Mouse (Mus musculus): ENCODE measurements around the gene Ankrd36.

Ankrd36 gene

GRCm38 (mm10) chr11:5560273-5560672 lies 9.2 kb upstream of the Ankrd36 start:
- H3K4me3 ChIP-seq (replicated peaks; ENCODE audit: low read length) = no peak overlapping the region
- peaks cover 41% of the 10 kb centered on the region for H3K4me1 ChIP-seq (replicated peaks; ENCODE audit: low read depth, low read length)
- H3K27me3 ChIP-seq (ENCODE audit: insufficient read depth, low read length) = peaks cover 13% of the 10 kb centered on the region; the same call in 1 of the 2 replicates
- no peaks in the 10 kb centered on the region for H3K9me3 ChIP-seq (ENCODE audit: low read length)
- no peaks in the 10 kb centered on the region for H3K36me3 ChIP-seq (ENCODE audit: insufficient read depth, low read length)
- TF ChIP-seq POU5F1 (IDR thresholded peaks at IDR 0.05; ENCODE audit: borderline replicate concordance, low read length) = no peak
- TF ChIP-seq CTCF (conservative IDR thresholded peaks at IDR 0.05; ENCODE audit: low read length) = no peak
- TF ChIP-seq NANOG (IDR thresholded peaks at IDR 0.05; ENCODE audit: borderline replicate concordance, low read length) = no peak

- peaks cover 41% of the 10 kb centered on the region for H3K4me1 ChIP-seq (replicated peaks; ENCODE audit: low read depth, low read length)
- no peak for TF ChIP-seq CTCF (conservative IDR thresholded peaks at IDR 0.05; ENCODE audit: low read length)
- TF ChIP-seq POU5F1 (IDR thresholded peaks at IDR 0.05; ENCODE audit: borderline replicate concordance, low read length) = no peak
- TF ChIP-seq NANOG (IDR thresholded peaks at IDR 0.05; ENCODE audit: borderline replicate concordance, low read length) = peak; percentile 47; the same call in 1 of the 2 replicates
- H3K4me3 ChIP-seq (replicated peaks; ENCODE audit: low read length) = no peak overlapping the region; the same call in 1 of the 2 replicates
- no peaks in the 10 kb centered on the region for H3K36me3 ChIP-seq (ENCODE audit: insufficient read depth, low read length)
- H3K27me3 ChIP-seq (ENCODE audit: insufficient read depth, low read length) = peaks cover 13% of the 10 kb centered on the region; the same call in 1 of the 2 replicates
- peaks cover 4% of the 10 kb centered on the region for H3K9me3 ChIP-seq (ENCODE audit: low read length)
These were observed 6.7 kb upstream of the Ankrd36 start for GRCm38 (mm10) chr11:5562625-5563268.

- no peaks in the 10 kb centered on the region for H3K36me3 ChIP-seq (ENCODE audit: insufficient read depth, low read length)
- H3K4me1 ChIP-seq (replicated peaks; ENCODE audit: low read depth, low read length) = peaks cover 39% of the 10 kb centered on the region
- peaks cover 9% of the 10 kb centered on the region; the same call in 1 of the 2 replicates for H3K27me3 ChIP-seq (ENCODE audit: insufficient read depth, low read length)
- no peak overlapping the region for H3K4me3 ChIP-seq (replicated peaks; ENCODE audit: low read length)
- no peak for TF ChIP-seq POU5F1 (IDR thresholded peaks at IDR 0.05; ENCODE audit: borderline replicate concordance, low read length)
- no peak for TF ChIP-seq NANOG (IDR thresholded peaks at IDR 0.05; ENCODE audit: borderline replicate concordance, low read length)
- H3K9me3 ChIP-seq (ENCODE audit: low read length) = peaks cover 8% of the 10 kb centered on the region
These were observed 5.6 kb upstream of the Ankrd36 start for GRCm38 (mm10) chr11:5563898-5564297.

- TF ChIP-seq POU5F1 (IDR thresholded peaks at IDR 0.05; ENCODE audit: borderline replicate concordance, low read length) (no peak), NANOG (IDR thresholded peaks at IDR 0.05; ENCODE audit: borderline replicate concordance, low read length) (no peak), CTCF (conservative IDR thresholded peaks at IDR 0.05; ENCODE audit: low read length) (no peak)
- H3K4me3 ChIP-seq (replicated peaks; ENCODE audit: low read length) = no peak overlapping the region
- H3K27me3 ChIP-seq (ENCODE audit: insufficient read depth, low read length) = peaks cover 11% of the 10 kb centered on the region
- peaks cover 29% of the 10 kb centered on the region for H3K4me1 ChIP-seq (replicated peaks; ENCODE audit: low read depth, low read length)
- H3K36me3 ChIP-seq (ENCODE audit: insufficient read depth, low read length) = no peaks in the 10 kb centered on the region
- H3K9me3 ChIP-seq (ENCODE audit: low read length) = peaks cover 8% of the 10 kb centered on the region
These were observed 3.9 kb upstream of the Ankrd36 start for GRCm38 (mm10) chr11:5565596-5565995.

GRCm38 (mm10) chr11:5566506-5566905 lies 3.0 kb upstream of the Ankrd36 start:
- Histone ChIP-seq H3K4me3 (replicated peaks; ENCODE audit: low read length) (no peak overlapping the region), H3K27me3 (ENCODE audit: insufficient read depth, low read length) (peaks cover 14% of the 10 kb centered on the region), H3K9me3 (ENCODE audit: low read length) (peaks cover 8% of the 10 kb centered on the region), H3K4me1 (replicated peaks; ENCODE audit: low read depth, low read length) (peaks cover 37% of the 10 kb centered on the region), H3K36me3 (ENCODE audit: insufficient read depth, low read length) (no peaks in the 10 kb centered on the region)
- TF ChIP-seq POU5F1 (IDR thresholded peaks at IDR 0.05; ENCODE audit: borderline replicate concordance, low read length) = no peak
- no peak for TF ChIP-seq CTCF (conservative IDR thresholded peaks at IDR 0.05; ENCODE audit: low read length)
- no peak for TF ChIP-seq NANOG (IDR thresholded peaks at IDR 0.05; ENCODE audit: borderline replicate concordance, low read length)

- TF ChIP-seq POU5F1 (IDR thresholded peaks at IDR 0.05; ENCODE audit: borderline replicate concordance, low read length) = no peak
- TF ChIP-seq NANOG (IDR thresholded peaks at IDR 0.05; ENCODE audit: borderline replicate concordance, low read length) = no peak
- no peak for TF ChIP-seq CTCF (conservative IDR thresholded peaks at IDR 0.05; ENCODE audit: low read length)
- peaks cover 26% of the 10 kb centered on the region for H3K4me1 ChIP-seq (replicated peaks; ENCODE audit: low read depth, low read length)
- H3K4me3 ChIP-seq (replicated peaks; ENCODE audit: low read length) = no peak overlapping the region
- peaks cover 23% of the 10 kb centered on the region for H3K27me3 ChIP-seq (ENCODE audit: insufficient read depth, low read length)
- H3K9me3 ChIP-seq (ENCODE audit: low read length) = peaks cover 8% of the 10 kb centered on the region
- no peaks in the 10 kb centered on the region for H3K36me3 ChIP-seq (ENCODE audit: insufficient read depth, low read length)
These were observed 1.8 kb upstream of the Ankrd36 start for GRCm38 (mm10) chr11:5567654-5568053.

- Histone ChIP-seq H3K36me3 (ENCODE audit: insufficient read depth, low read length) (no peaks in the 10 kb centered on the region), H3K9me3 (ENCODE audit: low read length) (peaks cover 8% of the 10 kb centered on the region), H3K4me1 (replicated peaks; ENCODE audit: low read depth, low read length) (peaks cover 22% of the 10 kb centered on the region), H3K4me3 (replicated peaks; ENCODE audit: low read length) (no peak overlapping the region), H3K27me3 (ENCODE audit: insufficient read depth, low read length) (peaks cover 25% of the 10 kb centered on the region)
- no peak for TF ChIP-seq POU5F1 (IDR thresholded peaks at IDR 0.05; ENCODE audit: borderline replicate concordance, low read length)
- TF ChIP-seq CTCF (conservative IDR thresholded peaks at IDR 0.05; ENCODE audit: low read length) = no peak
- TF ChIP-seq NANOG (IDR thresholded peaks at IDR 0.05; ENCODE audit: borderline replicate concordance, low read length) = no peak
These were observed 1.4 kb upstream of the Ankrd36 start for GRCm38 (mm10) chr11:5568082-5568481.

GRCm38 (mm10) chr11:5571856-5572255 lies 2.4 kb downstream of the Ankrd36 start:
- H3K4me3 ChIP-seq (replicated peaks; ENCODE audit: low read length) = no peak overlapping the region
- peaks cover 23% of the 10 kb centered on the region for H3K27me3 ChIP-seq (ENCODE audit: insufficient read depth, low read length)
- peaks cover 8% of the 10 kb centered on the region; the same call in 1 of the 2 replicates for H3K4me1 ChIP-seq (replicated peaks; ENCODE audit: low read depth, low read length)
- peaks cover 8% of the 10 kb centered on the region for H3K9me3 ChIP-seq (ENCODE audit: low read length)
- no peak for TF ChIP-seq POU5F1 (IDR thresholded peaks at IDR 0.05; ENCODE audit: borderline replicate concordance, low read length)
- TF ChIP-seq CTCF (conservative IDR thresholded peaks at IDR 0.05; ENCODE audit: low read length) = no peak
- TF ChIP-seq NANOG (IDR thresholded peaks at IDR 0.05; ENCODE audit: borderline replicate concordance, low read length) = no peak
- H3K36me3 ChIP-seq (ENCODE audit: insufficient read depth, low read length) = no peaks in the 10 kb centered on the region

GRCm38 (mm10) chr11:5573821-5574220 lies 4.3 kb downstream of the Ankrd36 start:
- H3K27me3 ChIP-seq (ENCODE audit: insufficient read depth, low read length) = peaks cover 23% of the 10 kb centered on the region
- TF ChIP-seq POU5F1 (IDR thresholded peaks at IDR 0.05; ENCODE audit: borderline replicate concordance, low read length) = no peak
- TF ChIP-seq NANOG (IDR thresholded peaks at IDR 0.05; ENCODE audit: borderline replicate concordance, low read length) = no peak
- no peak for TF ChIP-seq CTCF (conservative IDR thresholded peaks at IDR 0.05; ENCODE audit: low read length)
- peaks cover 15% of the 10 kb centered on the region for H3K4me1 ChIP-seq (replicated peaks; ENCODE audit: low read depth, low read length)
- no peaks in the 10 kb centered on the region for H3K36me3 ChIP-seq (ENCODE audit: insufficient read depth, low read length)
- no peak overlapping the region for H3K4me3 ChIP-seq (replicated peaks; ENCODE audit: low read length)
- H3K9me3 ChIP-seq (ENCODE audit: low read length) = no peaks in the 10 kb centered on the region

Measured in E14TG2a.4 (cell line).